ENCODE assay signal across 11 mouse cellular contexts in genomic region chr5:35888959-35889358, GRCm38 (mm10). TPM values are rescaled to one million over a fixed set of nuclear protein-coding genes. Genes with fewer than 3 reads are reported as not detected.
DNase-seq lines count a peak whose midpoint lies in the region; ATAC-seq and TF ChIP-seq lines count a peak whose summit lies in the region.
"Had no signal": no experiment of that assay in that cellular context is flagged by ENCODE, and none has a peak within 500 bp of the region (broad histone marks: within the 10 kb centered on the region; RNA-seq: fewer than 3 reads in every experiment).

No protein-coding gene starts in this region.

- no peaks in the 10 kb centered on the region for H3K4me1 ChIP-seq in kidney, postnatal 0 days (replicated peaks; ENCODE audit: insufficient read depth, low read length)
- peaks cover 8% of the 10 kb centered on the region for H3K4me1 ChIP-seq in kidney, embryonic 16.5 days (ENCODE audit: insufficient read depth, low read length)

- H3K36me3 ChIP-seq in kidney, postnatal 0 days (ENCODE audit: insufficient read depth, low read length): no peaks in the 10 kb centered on the region
- no peaks in the 10 kb centered on the region for H3K36me3 ChIP-seq in kidney, embryonic 16.5 days (ENCODE audit: insufficient read depth, low read length)

- H3K4me2 ChIP-seq in kidney, postnatal 0 days (ENCODE audit: low read length): no peak overlapping the region
- no peak overlapping the region for H3K4me2 ChIP-seq in kidney, embryonic 16.5 days (replicated peaks; ENCODE audit: low read depth, low read length)

- H3K9me3 ChIP-seq in kidney, postnatal 0 days (replicated peaks; ENCODE audit: low read length): no peaks in the 10 kb centered on the region
- H3K9me3 ChIP-seq in kidney, embryonic 16.5 days (ENCODE audit: low read length): no peaks in the 10 kb centered on the region

- H3K9ac ChIP-seq in kidney, postnatal 0 days (ENCODE audit: low read depth, low read length): no peak overlapping the region
- H3K9ac ChIP-seq in kidney, embryonic 16.5 days (replicated peaks; ENCODE audit: low read length): no peak overlapping the region

- peak; percentile 84 for TF ChIP-seq CTCF in kidney, postnatal 0 days (IDR thresholded peaks at IDR 0.05; ENCODE audit: low read depth)

- 55% methylated on average over 9 of the region's 9 CpGs for WGBS in kidney, postnatal 0 days
- WGBS in kidney, embryonic 16.5 days: 55% methylated on average over 9 of the region's 9 CpGs

- no peak overlapping the region for H3K4me3 ChIP-seq in kidney, postnatal 0 days (replicated peaks; ENCODE audit: low read depth, low read length)
- H3K4me3 ChIP-seq in kidney, embryonic 16.5 days (ENCODE audit: low read length): no peak overlapping the region

- peak; percentile 52 for DNase-seq in adrenal gland, postnatal 14 days
- no peak for DNase-seq in adrenal gland, adult 18-20 months (ENCODE audit: low spot score in 2 of 2)
- DNase-seq in kidney, postnatal 0 days (ENCODE audit: low spot score): peak; percentile 64
- peak; percentile 55 for DNase-seq in 3T3-L1 (ENCODE audit: low read depth, low spot score)
- no peak for DNase-seq in ovary, postnatal 14 days (ENCODE audit: low spot score)
- DNase-seq in layer of hippocampus, adult 9-11 months: no peak
- DNase-seq: adrenal gland, adult 2 months; gastrocnemius, postnatal 36 days had no signal

- no peak overlapping the region for H3K27ac ChIP-seq in kidney, postnatal 0 days
- no peak overlapping the region for H3K27ac ChIP-seq in kidney, embryonic 16.5 days (ENCODE audit: low read length)

- H3K27me3 ChIP-seq in kidney, postnatal 0 days (ENCODE audit: insufficient read depth, low read length): no peaks in the 10 kb centered on the region
- H3K27me3 ChIP-seq in kidney, embryonic 16.5 days (ENCODE audit: insufficient read depth, low read length): no peaks in the 10 kb centered on the region

- ATAC-seq in kidney, postnatal 0 days (replicated peaks; ENCODE audit: low FRiP score, low read depth): no peak
- no peak for ATAC-seq in kidney, embryonic 16.5 days (ENCODE audit: low FRiP score, low TSS enrichment)
- 0 out of 2 replicates have a peak, but pooled peaks have one; percentile 23 for ATAC-seq in common myeloid progenitor, adult 5-6 weeks (replicated peaks; ENCODE audit: low read depth, poor library complexity, severe bottlenecking)
- ATAC-seq: inflammation-experienced regulatory T-cells, adult 6 months had no signal

RNA-seq across cellular contexts. Expression of gene Afap1, which starts 4.2 kb away (rescaled TPM):
- total RNA-seq in adrenal gland, postnatal 14 days (2021): 20.8 and 24.9 TPM in 2 replicates
- 10 to 100 TPM; 15.3 to 33.0 TPM for total RNA-seq in adrenal gland, adult 18-20 months (2021)
- polyA plus RNA-seq in kidney, postnatal 0 days (2015; fragmentation: Nextera tagmentation; extraction: Ambion mirVana): 19.1 and 19.7 TPM in 2 replicates
- polyA plus RNA-seq in kidney, embryonic 16.5 days (2015; fragmentation: Nextera tagmentation; extraction: Ambion mirVana): 22.8 and 28.1 TPM in 2 replicates
- total RNA-seq in common myeloid progenitor, adult 5-6 weeks (2017): 1.5 and 3.6 TPM in 2 replicates

Comparison
In these comparisons a context has a peak if more than half of its experiments do, and no peak if none do; other contexts are left out.
1. DNase-seq: peak in adrenal gland, postnatal 14 days (single experiment), kidney, postnatal 0 days (single experiment) and 3T3-L1 (single experiment); none in adrenal gland, adult 18-20 months (0 of 2), ovary, postnatal 14 days (single experiment) and layer of hippocampus, adult 9-11 months (single experiment).